Mouse (Mus musculus) midbrain, embryonic 15.5 days (tissue): ENCODE results near the gene Stard7. TPM values are rescaled to one million over a fixed set of nuclear protein-coding genes. Genes with fewer than 3 reads are reported as not detected.

Experiments used
- ATAC-seq: fragments of 200-750 bp; cut with Nextera tagmentation; replicated peaks from 2 replicates; pipeline ENCODE4 v1.8.0; 2017; ENCODE audit warnings: moderate TSS enrichment
- H3K27ac ChIP-seq: fragments of 300-500 bp; sonication (generic); 2 replicates; pipeline ENCODE4 v1.5.1; 2015; ENCODE audit warnings: mild to moderate bottlenecking, inconsistent platforms
- H3K27me3 ChIP-seq: fragments of 300-500 bp; sonication (generic); replicated peaks from 2 replicates; pipeline ENCODE4 v1.6.1; 2015; ENCODE audit warnings: inconsistent platforms
- H3K36me3 ChIP-seq: fragments of 300-500 bp; sonication (generic); replicated peaks from 2 replicates; pipeline ENCODE4 v1.6.1; 2015; ENCODE audit warnings: inconsistent platforms
- H3K4me1 ChIP-seq: fragments of 300-500 bp; sonication (generic); 2 replicates; pipeline ENCODE4 v1.6.1; 2015; ENCODE audit warnings: inconsistent platforms
- H3K4me2 ChIP-seq: fragments of 300-500 bp; sonication (generic); 2 replicates; pipeline ENCODE4 v1.6.1; 2015; ENCODE audit warnings: inconsistent platforms, mild to moderate bottlenecking, moderate library complexity
- H3K4me3 ChIP-seq: fragments of 300-500 bp; sonication (generic); 2 replicates; pipeline ENCODE4 v1.5.1; 2015; ENCODE audit warnings: mild to moderate bottlenecking, inconsistent platforms
- H3K9ac ChIP-seq: fragments of 300-500 bp; sonication (generic); 2 replicates; pipeline ENCODE4 v1.6.1; 2015; ENCODE audit warnings: mild to moderate bottlenecking, inconsistent platforms
- H3K9me3 ChIP-seq: fragments of 300-500 bp; sonication (generic); 2 replicates; pipeline ENCODE4 v1.6.1; 2016; ENCODE audit warnings: inconsistent platforms
- WGBS: fragments of 180-500 bp; shearing (Covaris S2); methylation state at CpG from one replicate; pipeline ENCODE4 v1.1.7; 2015; ENCODE audit warnings: mixed read lengths; 5-methylcytosine and 5-hydroxymethylcytosine counted together
- polyA plus RNA-seq: library from polyadenylated mRNA; unstranded; fragments of >200 nt; fragmentation: Nextera tagmentation; extraction: Ambion mirVana; gene quantifications from 2 replicates; pipeline ENCODE4 v1.2.1, GENCODE M21; 2015

The Stard7 gene
- 90.8 and 94.4 TPM in 2 replicates for polyA plus RNA-seq

DNA sequence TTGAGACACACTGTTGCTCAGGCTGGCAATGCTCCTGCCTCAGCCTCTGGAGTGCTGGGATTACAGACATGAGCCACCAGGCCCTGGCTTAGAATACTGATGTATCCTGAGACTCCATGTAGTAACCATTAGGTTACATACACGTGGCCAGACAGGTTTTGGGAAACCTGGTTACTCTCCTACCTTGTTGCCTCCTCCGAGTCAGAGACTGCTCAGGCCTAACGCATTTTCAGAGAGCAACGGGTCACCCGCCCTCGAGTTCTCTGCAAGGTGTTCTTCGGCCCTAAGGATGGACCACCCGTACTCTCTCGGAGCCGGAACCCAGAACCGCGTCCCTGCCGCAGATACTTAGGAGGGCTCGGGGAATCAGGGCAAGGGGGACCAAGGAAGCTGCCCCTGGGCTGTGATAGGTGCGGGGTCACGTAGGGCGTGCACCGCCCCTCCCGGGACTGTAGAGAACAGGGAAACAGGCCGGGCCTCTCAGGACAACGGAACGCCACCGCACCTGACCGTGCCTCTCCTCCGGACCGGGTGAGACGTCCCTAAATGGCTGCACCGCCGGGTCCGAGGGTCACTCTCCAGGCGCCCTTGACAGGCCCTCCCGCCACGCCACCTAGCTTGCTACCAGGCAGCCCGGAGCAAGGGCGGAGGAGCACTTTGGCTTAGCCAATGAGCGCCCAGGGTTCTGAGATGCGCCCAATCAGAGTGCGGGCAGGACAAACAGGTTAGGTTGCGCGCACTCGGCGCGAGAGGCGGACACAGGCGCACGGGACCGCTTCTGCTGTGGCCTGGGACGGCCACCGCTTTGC is at the start of gene Stard7:
Gene Stard7, plus strand, starts transcription at position 728 of the 809 bp plus-strand sequence.
- peak within 1 kb of the TSS; percentile 59 for H3K9ac ChIP-seq
- H3K4me2 ChIP-seq, result peak within 1 kb of the TSS; percentile 85
- peaks cover 19% of the 10 kb centered on the region for H3K4me1 ChIP-seq
- ATAC-seq, result peak; percentile 99
- peak within 1 kb of the TSS; percentile 62 for H3K4me3 ChIP-seq
- H3K27me3 ChIP-seq, result no peaks in the 10 kb centered on the region
- WGBS, result 1% methylated on average over 49 of the region's 49 CpGs
- peak within 1 kb of the TSS; percentile 85 for H3K27ac ChIP-seq
- no peaks in the 10 kb centered on the region for H3K9me3 ChIP-seq
- H3K36me3 ChIP-seq, result no peaks in the 10 kb centered on the region

DNA sequence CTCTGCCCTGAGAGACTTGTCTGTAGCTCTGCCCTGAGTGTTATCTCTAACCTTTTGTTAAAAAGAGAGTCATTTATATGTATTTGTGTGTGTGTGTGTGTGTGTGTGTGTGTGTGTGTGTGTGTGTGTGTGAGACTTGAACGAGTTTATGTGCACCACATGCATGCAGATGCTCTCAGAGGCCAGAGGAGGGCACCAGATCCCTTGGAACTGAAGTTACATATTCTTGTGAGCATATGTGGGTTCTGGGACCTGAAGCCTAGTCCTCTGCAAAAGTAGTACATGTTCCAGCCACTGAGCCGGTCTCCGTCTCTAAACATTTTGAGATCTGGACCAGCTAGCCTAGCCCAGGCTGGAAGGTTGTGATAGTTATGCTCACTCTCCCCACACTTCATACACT is 44.8 kb upstream of the Stard7 start:
- no peak overlapping the region for H3K4me2 ChIP-seq
- no peak for ATAC-seq
- peaks cover 91% of the 10 kb centered on the region for H3K36me3 ChIP-seq
- H3K4me3 ChIP-seq, result no peak overlapping the region
- no peaks in the 10 kb centered on the region for H3K4me1 ChIP-seq
- no peaks in the 10 kb centered on the region for H3K27me3 ChIP-seq
- 96% methylated on average over 3 of the region's 3 CpGs for WGBS
- H3K27ac ChIP-seq, result no peak overlapping the region
- H3K9ac ChIP-seq, result no peak overlapping the region
- H3K9me3 ChIP-seq, result no peaks in the 10 kb centered on the region

DNA sequence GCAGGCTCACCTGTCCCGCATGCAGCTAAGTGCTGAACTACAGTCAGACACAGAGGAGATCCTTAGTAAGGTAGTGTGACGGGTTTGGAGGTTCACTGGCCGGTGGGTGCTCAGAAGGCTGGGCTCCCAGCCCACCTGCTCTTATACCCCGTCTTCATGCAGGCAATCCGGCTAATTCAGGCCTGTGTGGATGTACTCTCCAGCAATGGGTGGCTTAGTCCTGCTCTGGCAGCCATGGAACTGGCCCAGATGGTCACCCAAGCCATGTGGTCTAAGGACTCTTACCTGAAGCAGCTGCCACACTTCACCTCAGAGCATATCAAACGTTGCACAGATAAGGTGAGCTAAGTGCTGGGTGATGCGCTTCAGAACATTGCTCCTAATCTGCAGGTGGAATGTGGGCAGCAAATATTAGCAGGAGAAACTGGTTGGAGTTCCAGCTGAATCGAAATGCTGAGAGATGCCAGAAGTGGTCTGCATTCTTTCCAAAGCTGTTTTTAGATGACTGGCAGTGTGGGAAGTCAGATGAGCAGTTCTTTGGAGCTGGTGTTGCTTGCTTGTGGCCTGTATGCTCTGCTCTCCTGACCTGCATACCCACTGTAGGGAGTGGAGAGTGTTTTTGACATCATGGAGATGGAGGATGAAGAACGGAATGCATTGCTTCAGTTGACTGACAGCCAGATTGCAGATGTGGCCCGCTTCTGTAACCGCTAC is 32.0 kb upstream of the Stard7 start:
- WGBS, result 95% methylated on average over 11 of the region's 11 CpGs
- Histone ChIP-seq H3K4me3 (no peak overlapping the region), H3K4me1 (no peaks in the 10 kb centered on the region)

DNA sequence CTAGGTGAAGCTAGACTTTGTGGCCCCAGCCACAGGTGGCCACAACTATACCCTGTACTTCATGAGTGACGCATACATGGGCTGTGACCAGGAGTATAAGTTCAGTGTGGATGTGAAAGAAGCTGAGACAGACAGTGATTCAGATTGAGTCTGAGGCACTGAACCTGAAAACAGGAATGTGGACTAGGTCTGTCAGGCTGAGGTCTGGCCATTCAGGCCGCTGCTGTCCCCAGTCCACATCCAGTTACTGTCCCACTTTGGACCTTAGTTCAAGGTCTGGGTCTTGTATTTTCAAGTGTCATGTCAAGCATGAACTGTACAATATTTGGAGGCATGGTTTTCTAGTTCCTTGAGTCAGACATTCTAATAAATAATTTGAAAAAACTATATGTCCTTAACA is 30.0 kb upstream of the Stard7 start:
- Histone ChIP-seq H3K9ac (no peak overlapping the region), H3K36me3 (peaks cover 79% of the 10 kb centered on the region), H3K4me3 (no peak overlapping the region), H3K27me3 (no peaks in the 10 kb centered on the region), H3K9me3 (no peaks in the 10 kb centered on the region), H3K27ac (no peak overlapping the region), H3K4me1 (no peaks in the 10 kb centered on the region), H3K4me2 (no peak overlapping the region)
- ATAC-seq, result no peak
- WGBS, result 100% methylated on average over 2 of the region's 2 CpGs

More for the DNA sequence above, 32.0 kb upstream of the Stard7 start:
- no peak overlapping the region for H3K4me2 ChIP-seq
- H3K27me3 ChIP-seq, result no peaks in the 10 kb centered on the region
- ATAC-seq, result no peak
- H3K27ac ChIP-seq, result no peak overlapping the region
- H3K9me3 ChIP-seq, result no peaks in the 10 kb centered on the region
- H3K36me3 ChIP-seq, result peaks cover 82% of the 10 kb centered on the region
- H3K9ac ChIP-seq, result no peak overlapping the region

DNA sequence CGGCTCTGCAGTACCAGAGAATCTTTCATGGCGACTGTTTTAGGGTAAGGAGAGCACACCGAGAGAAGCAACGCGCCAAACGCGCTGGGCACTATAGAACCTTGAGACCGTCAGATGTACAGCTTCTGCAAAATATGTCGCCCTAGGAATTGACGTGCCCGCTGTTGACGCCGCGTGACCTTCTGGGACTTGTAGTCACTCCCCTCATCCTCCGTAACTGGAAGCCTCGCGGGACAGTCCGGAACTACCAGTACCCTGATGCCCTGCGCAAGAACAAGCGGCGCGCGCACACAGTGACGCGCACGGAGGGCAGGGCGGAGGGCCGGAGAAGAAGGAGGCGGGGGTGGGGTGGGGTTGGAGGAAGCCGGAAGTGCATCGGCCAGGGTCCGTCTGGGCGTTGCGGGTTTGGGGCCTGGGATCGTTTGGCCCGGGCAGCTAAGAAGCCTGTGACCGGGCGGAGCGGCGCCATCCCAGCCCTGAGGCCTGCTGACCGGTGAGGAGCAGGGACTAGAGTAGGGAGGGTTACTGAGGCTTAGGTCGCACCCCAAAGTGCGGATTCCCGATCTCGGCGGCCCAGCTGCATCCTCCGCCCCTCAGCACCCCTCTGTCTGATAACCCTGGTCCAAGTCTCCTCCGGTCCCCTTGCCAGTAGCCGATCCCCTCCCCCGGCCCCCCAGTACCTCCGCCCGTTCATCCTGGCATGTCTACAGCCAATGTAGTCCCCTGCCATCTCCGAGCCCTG is 22.3 kb upstream of the Stard7 start, which contains the start of the genes Ciao1 and Tmem127:
Gene Ciao1, minus strand, starts transcription at position 225 of the 742 bp plus-strand sequence.
Gene Tmem127, plus strand, starts transcription at position 317 of the 742 bp plus-strand sequence.
- H3K9me3 ChIP-seq, result no peaks in the 10 kb centered on the region
- peak within 1 kb of the TSS; percentile 94 for H3K4me2 ChIP-seq
- no peaks in the 10 kb centered on the region for H3K27me3 ChIP-seq
- H3K4me3 ChIP-seq, result peak within 1 kb of the TSS; percentile 98
- ATAC-seq, result peak; percentile 98
- 0% methylated on average over 52 of the region's 53 CpGs for WGBS
- H3K4me1 ChIP-seq, result peaks cover 36% of the 10 kb centered on the region
- H3K27ac ChIP-seq, result peak within 1 kb of the TSS; percentile 89
- H3K9ac ChIP-seq, result peak within 1 kb of the TSS; percentile 95
- H3K36me3 ChIP-seq, result peaks cover 20% of the 10 kb centered on the region; the same call in 1 of the 2 replicates

DNA sequence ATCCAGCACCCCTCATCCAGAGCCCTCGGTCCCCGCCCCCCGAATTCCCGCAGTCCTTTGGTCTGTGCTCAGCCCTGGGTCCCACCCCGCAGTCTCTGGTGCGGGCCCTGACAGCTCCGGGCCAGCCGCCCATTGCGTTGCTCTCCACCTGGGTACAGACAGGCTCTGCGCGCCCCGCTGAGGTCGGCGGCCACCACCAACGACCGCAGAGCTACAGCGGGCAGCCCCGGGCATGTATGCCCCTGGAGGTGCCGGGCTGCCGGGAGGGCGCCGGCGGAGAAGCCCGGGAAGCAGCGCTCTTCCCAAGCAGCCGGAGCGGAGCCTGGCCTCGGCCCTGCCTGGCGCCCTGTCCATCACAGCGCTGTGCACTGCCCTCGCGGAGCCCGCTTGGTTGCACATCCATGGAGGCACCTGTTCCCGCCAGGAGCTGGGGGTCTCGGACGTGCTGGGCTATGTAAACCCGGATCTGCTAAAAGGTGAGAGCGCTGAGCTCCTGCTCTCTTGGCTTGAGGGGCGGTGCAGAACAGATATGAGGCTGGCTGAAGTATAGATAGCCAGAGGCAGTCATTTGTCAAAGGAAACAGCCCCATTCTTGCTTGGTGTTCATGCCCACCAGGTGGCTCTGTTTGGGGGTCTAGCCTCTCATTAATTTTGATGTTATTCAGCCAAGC is 21.5 kb upstream of the Stard7 start:
- H3K27me3 ChIP-seq, result no peaks in the 10 kb centered on the region
- H3K36me3 ChIP-seq, result 0 out of 2 replicates have a peak, but pooled peaks cover 14% of the 10 kb centered on the region
- H3K4me1 ChIP-seq, result peaks cover 36% of the 10 kb centered on the region
- peak overlapping the region; percentile 98 for H3K4me3 ChIP-seq
- peak overlapping the region; percentile 94 for H3K4me2 ChIP-seq
- peak overlapping the region; percentile 89 for H3K27ac ChIP-seq
- peak; percentile 74 for ATAC-seq
- H3K9ac ChIP-seq, result peak overlapping the region; percentile 95
- no peaks in the 10 kb centered on the region for H3K9me3 ChIP-seq
- under 1% methylated on average over 39 of the region's 39 CpGs for WGBS

DNA sequence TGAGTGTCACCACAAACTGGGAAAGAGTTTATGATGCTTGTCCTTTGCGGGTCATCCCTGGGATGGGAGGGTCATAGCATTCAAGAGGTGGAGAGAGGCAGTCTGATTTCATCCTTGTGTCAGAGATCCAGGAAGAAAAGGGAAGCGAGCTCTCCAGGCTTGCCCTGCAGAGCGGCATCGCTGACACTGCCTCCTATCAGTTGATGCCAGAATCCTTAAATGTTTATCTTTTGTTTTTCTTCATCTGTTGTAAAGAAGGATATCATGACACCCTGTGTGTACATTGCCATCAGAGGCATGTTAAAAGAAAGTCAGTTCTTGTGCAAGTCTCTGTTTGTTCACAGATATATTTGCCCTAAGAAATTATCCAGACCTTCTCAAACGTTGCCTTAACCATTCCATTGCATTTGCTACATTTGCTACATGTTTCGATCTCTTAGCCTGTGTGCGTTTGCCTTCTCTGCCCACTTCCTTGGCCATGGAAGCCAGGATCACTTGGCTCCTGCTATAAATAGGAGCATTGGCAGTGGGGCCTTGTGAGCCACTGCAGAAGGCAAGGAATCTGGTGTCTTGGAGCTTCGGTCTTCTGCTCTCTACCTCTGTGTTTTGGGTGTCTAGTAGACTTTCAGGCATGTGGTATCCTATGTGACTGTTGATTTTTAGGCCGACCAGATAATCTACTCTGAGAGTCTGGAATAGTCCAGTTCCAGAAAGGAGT is 19.6 kb upstream of the Stard7 start:
- 90% methylated on average over 9 of the region's 9 CpGs for WGBS
- H3K4me3 ChIP-seq, result no peak overlapping the region
- no peaks in the 10 kb centered on the region for H3K36me3 ChIP-seq
- H3K4me2 ChIP-seq, result no peak overlapping the region
- no peak overlapping the region for H3K27ac ChIP-seq
- H3K4me1 ChIP-seq, result peaks cover 36% of the 10 kb centered on the region
- no peak for ATAC-seq
- H3K9ac ChIP-seq, result no peak overlapping the region
- H3K9me3 ChIP-seq, result no peaks in the 10 kb centered on the region
- H3K27me3 ChIP-seq, result no peaks in the 10 kb centered on the region

DNA sequence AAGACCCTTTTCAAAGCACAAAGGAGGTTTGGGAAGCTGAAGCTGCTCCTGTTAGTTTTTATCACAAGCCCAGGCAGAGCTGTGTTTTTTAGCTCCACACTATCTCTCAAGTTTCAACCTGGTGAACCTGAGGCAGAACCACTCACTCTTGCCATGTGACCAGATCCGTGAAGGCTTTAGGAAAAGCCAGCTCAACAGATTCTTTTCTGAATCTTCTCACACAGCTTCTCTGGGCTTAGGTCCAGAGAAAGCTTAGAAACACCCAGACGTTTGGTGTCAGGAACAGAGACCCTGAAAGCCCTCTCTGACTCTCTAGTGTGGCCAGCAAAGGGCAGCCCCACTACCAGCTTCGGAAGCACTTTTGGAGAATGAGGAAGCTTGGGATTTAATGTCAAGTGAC is 18.6 kb upstream of the Stard7 start:
- no peak for ATAC-seq
- 83% methylated on average over 3 of the region's 3 CpGs for WGBS

DNA sequence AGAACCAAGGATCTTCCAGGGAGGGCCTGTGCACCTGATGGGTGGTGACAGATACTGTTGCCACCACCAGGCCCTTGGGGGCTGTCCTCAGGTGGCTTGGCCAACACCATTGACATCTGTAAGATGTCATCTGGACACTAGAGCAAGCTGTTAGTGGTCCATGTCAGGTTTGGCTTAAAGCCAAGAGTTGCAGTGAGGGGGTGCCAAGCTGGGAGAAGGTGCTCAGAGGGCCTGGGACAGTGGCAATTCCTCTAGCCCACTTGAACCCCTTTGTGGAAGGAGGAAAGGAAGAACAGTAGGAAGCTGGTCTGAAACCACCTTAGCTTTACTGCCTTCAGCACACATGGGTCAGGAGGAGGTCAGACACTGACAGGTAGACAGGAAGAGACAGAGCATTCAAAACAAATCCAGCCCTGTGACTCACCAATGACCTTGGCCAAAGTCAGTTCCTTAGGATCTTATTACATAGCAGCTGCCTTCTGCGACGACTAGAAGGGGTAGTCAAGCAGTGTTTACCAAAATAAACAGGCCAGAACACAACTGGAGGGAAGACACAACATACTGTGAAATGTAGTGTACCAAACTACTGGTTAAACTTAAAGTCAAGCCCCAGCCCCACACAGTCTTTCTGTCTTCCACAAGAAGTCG is 18.0 kb upstream of the Stard7 start:
- no peaks in the 10 kb centered on the region for H3K9me3 ChIP-seq
- no peak overlapping the region for H3K4me2 ChIP-seq
- peaks cover 27% of the 10 kb centered on the region for H3K4me1 ChIP-seq
- H3K36me3 ChIP-seq, result peaks cover 4% of the 10 kb centered on the region
- WGBS, result 82% methylated on average over 3 of the region's 3 CpGs
- no peaks in the 10 kb centered on the region for H3K27me3 ChIP-seq
- no peak for ATAC-seq
- H3K27ac ChIP-seq, result no peak overlapping the region
- H3K4me3 ChIP-seq, result no peak overlapping the region
- H3K9ac ChIP-seq, result no peak overlapping the region

More for the DNA sequence above, 18.6 kb upstream of the Stard7 start:
- Histone ChIP-seq H3K4me2 (no peak overlapping the region), H3K9me3 (no peaks in the 10 kb centered on the region), H3K4me1 (peaks cover 33% of the 10 kb centered on the region), H3K9ac (no peak overlapping the region), H3K27ac (no peak overlapping the region), H3K36me3 (peaks cover 4% of the 10 kb centered on the region; the same call in 1 of the 2 replicates), H3K4me3 (no peak overlapping the region), H3K27me3 (no peaks in the 10 kb centered on the region)

DNA sequence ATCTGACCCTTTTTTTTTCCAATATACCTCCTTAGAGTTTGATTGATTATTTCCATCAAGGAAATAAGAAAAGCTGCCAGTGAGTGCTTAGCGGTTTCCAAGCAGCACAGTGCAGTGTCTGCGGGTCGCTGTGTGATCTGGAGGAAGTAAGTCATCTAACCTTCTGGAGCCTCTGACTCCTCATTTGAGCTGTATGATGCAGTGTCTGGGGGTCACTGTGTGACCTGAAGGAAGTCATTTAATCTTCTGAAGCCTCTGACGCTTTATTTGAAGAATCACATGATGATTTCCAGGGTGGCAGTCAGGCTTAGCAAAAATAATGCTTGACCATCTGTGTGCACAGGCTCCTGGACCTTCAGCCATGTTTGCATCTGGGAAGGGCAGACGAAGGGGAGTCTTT is 17.2 kb upstream of the Stard7 start:
- 88% methylated on average over 5 of the region's 5 CpGs for WGBS
- H3K9me3 ChIP-seq, result no peaks in the 10 kb centered on the region
- peaks cover 26% of the 10 kb centered on the region for H3K4me1 ChIP-seq
- no peak overlapping the region for H3K27ac ChIP-seq
- no peak overlapping the region for H3K4me2 ChIP-seq
- peaks cover 12% of the 10 kb centered on the region for H3K36me3 ChIP-seq
- no peak overlapping the region for H3K4me3 ChIP-seq
- H3K9ac ChIP-seq, result no peak overlapping the region
- ATAC-seq, result no peak
- no peaks in the 10 kb centered on the region for H3K27me3 ChIP-seq
